ENCODE assay signal across 16 mouse cellular contexts in the genomic region with DNA sequence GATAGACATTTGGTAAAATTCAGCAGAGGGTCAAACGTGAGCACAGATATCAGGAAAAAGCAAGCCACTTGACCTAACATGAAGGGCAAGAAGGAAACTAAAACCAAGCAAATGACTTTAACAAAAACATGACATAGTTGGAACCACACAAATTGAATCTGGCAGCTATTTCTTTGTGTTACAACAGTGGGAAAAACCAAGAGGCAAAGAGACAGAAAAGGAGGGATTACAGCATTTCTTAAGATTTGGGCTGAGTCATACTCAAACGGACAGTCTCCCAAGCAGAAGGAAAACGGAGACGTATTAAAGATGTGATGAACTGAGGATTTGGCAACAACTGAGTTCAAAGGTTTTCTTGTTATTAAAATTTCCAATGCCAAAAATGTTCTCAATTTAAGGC.
"Had no signal": no experiment of that assay in that cellular context is flagged by ENCODE, and none has a peak within 500 bp of the region (broad histone marks: within the 10 kb centered on the region; RNA-seq: fewer than 3 reads in every experiment).

No protein-coding gene starts in this region.

- H3K27me3 ChIP-seq: kidney, embryonic 15.5 days; limb, embryonic 13.5 days; neural tube, embryonic 12.5 days had no signal

- H3K9me3 ChIP-seq: kidney, embryonic 15.5 days; limb, embryonic 13.5 days; midbrain, embryonic 10.5 days; neural tube, embryonic 12.5 days had no signal

- DNase-seq: kidney, postnatal 14 days; layer of hippocampus, adult 9-11 months; layer of hippocampus, postnatal 36 days; left cerebral cortex, postnatal 4 days; lung, embryonic 14.5 days; lung, postnatal 10 days; lung, postnatal 4 days; midbrain, embryonic 14.5 days; spleen, adult 18-20 months; thymus, adult 18-20 months; thymus, postnatal 14 days had no signal

- H3K4me3 ChIP-seq: kidney, embryonic 15.5 days; limb, embryonic 13.5 days; midbrain, embryonic 10.5 days; neural tube, embryonic 12.5 days had no signal

- H3K9ac ChIP-seq: kidney, embryonic 15.5 days; limb, embryonic 13.5 days; lung, embryonic 14.5 days; neural tube, embryonic 12.5 days had no signal

- H3K27ac ChIP-seq: kidney, embryonic 15.5 days; limb, embryonic 13.5 days; midbrain, embryonic 10.5 days; neural tube, embryonic 12.5 days had no signal

- H3K4me1 ChIP-seq: kidney, embryonic 15.5 days; limb, embryonic 13.5 days; midbrain, embryonic 10.5 days; neural tube, embryonic 12.5 days had no signal

- H3K4me2 ChIP-seq: kidney, embryonic 15.5 days; limb, embryonic 13.5 days; liver, embryonic 11.5 days; lung, embryonic 14.5 days; neural tube, embryonic 12.5 days had no signal

- H3K36me3 ChIP-seq: limb, embryonic 13.5 days; midbrain, embryonic 10.5 days; neural tube, embryonic 12.5 days had no signal
